Comparison of ENCODE assay signal across 10 mouse cellular contexts in the genomic region with DNA sequence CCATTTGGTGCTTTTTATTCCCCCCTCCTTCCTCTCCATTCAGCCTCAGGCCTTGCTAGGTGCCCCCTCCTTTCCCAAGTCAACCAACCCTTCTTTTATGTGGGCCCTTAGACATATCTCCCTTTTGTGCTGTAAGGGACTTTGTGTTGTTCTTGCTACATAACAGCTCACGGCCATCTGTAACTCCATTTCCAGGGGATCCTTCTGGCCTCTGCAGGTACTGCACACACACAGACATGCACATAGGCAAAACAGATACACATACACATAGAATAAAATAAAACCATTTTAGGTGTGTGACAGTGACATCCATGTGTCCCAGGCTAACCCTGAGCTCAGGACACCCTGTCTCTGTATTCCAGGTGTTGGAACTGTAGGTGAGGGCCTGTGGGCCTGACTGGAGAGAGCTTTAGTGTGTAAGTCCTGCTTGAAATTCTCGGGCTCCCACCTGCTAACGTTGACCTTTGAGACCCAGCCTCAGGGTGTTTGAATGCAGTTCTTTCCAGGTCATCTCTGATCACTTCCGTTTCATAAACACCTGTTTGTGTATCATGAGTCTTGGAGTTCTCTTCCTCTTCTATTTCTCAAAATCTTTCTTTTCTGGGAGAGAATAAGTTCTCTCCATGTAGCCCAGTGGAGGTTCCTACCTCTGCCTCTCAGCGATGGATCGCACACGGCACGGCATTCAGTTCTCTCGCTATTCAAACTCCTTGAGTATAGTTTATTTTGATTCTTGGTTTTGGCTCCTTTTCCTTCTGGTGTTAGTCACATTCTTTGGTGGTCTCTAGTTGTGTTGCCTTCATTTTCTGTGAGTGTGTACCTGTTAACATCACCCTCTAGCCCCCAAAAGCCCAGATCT. TPM values are rescaled to one million over a fixed set of nuclear protein-coding genes. Genes with fewer than 3 reads are reported as not detected.
A peak's percentile ranks its signal among the peaks of the same experiment; 100 is the strongest.
DNase-seq lines count a peak whose midpoint lies in the region; ATAC-seq and TF ChIP-seq lines count a peak whose summit lies in the region.
"Had no signal": no experiment of that assay in that cellular context is flagged by ENCODE, and none has a peak within 500 bp of the region (broad histone marks: within the 10 kb centered on the region; RNA-seq: fewer than 3 reads in every experiment).

No protein-coding gene starts in this region.

- no peak for ATAC-seq in heart, postnatal 0 days (ENCODE audit: insufficient read depth, low read depth)
- no peak for ATAC-seq in activated CD4-positive, CD25-positive, alpha-beta regulatory T cell, adult 4 months

- no peak overlapping the region for H3K9ac ChIP-seq in heart, postnatal 0 days (replicated peaks; ENCODE audit: low read depth, low read length)

- H3K79me3 ChIP-seq in C2C12 (ENCODE audit: low read depth) = peaks cover 41% of the 10 kb centered on the region

- 93% methylated on average over 9 of the region's 9 CpGs for WGBS in heart, postnatal 0 days
- WGBS in limb, embryonic 10.5 days = 94% methylated on average over 9 of the region's 9 CpGs

- H3K4me2 ChIP-seq in heart, postnatal 0 days (ENCODE audit: low read depth, low read length) = peak overlapping the region; percentile 85

- H3K27me3 ChIP-seq in heart, postnatal 0 days (ENCODE audit: control insufficient read depth, insufficient read depth, low read length) = no peaks in the 10 kb centered on the region
- no peaks in the 10 kb centered on the region for H3K27me3 ChIP-seq in C2C12 (ENCODE audit: control insufficient read depth, insufficient read depth, insufficient read length)
- no peaks in the 10 kb centered on the region for H3K27me3 ChIP-seq in limb, embryonic 10.5 days (ENCODE audit: low read depth, poor library complexity, severe bottlenecking)

- peaks cover 62% of the 10 kb centered on the region for H3K79me2 ChIP-seq in C2C12 (ENCODE audit: control insufficient read depth, insufficient read depth)

- no peak for DNase-seq in heart, postnatal 0 days (ENCODE audit: low spot score)
- no peak for DNase-seq in heart, adult 11 months
- DNase-seq in ZHBTc4 (ENCODE audit: low read depth, low spot score) = peak; percentile 54
- DNase-seq in limb, embryonic 10.5 days (ENCODE audit: low spot score) = no peak
- no peak for DNase-seq in left cerebral cortex, adult 2 months (ENCODE audit: extremely low spot score in 1 of 2, low spot score in 2 of 2)
- no peak for DNase-seq in cerebellum, postnatal 14 days
- DNase-seq: cerebellum, postnatal 25 days had no signal

- peaks cover 35% of the 10 kb centered on the region for H3K36me3 ChIP-seq in heart, postnatal 0 days (replicated peaks; ENCODE audit: control insufficient read depth, insufficient read depth, low read length)
- H3K36me3 ChIP-seq in C2C12 (ENCODE audit: control insufficient read depth, insufficient read depth) = peaks cover 57% of the 10 kb centered on the region
- H3K36me3 ChIP-seq in limb, embryonic 10.5 days = peaks cover 62% of the 10 kb centered on the region

- intact Hi-C loops in left cerebral cortex, adult 2 months (cut with DNase I) = no loop called here

- no peak overlapping the region; the same call in 1 of the 2 replicates for H3K4me3 ChIP-seq in heart, postnatal 0 days (ENCODE audit: low read depth, low read length)
- H3K4me3 ChIP-seq in C2C12 (ENCODE audit: insufficient read depth, poor library complexity, severe bottlenecking) = no peak overlapping the region
- peak overlapping the region; percentile 87 for H3K4me3 ChIP-seq in limb, embryonic 10.5 days
- H3K4me3 ChIP-seq in left cerebral cortex, adult 2 months = no peak overlapping the region

- H3K9me3 ChIP-seq in heart, postnatal 0 days (replicated peaks; ENCODE audit: control insufficient read depth, low read length) = no peaks in the 10 kb centered on the region
- no peaks in the 10 kb centered on the region for H3K9me3 ChIP-seq in limb, embryonic 10.5 days (replicated peaks)

- no peak for TF ChIP-seq CTCF in heart, postnatal 0 days (IDR thresholded peaks at IDR 0.05; ENCODE audit: low read depth)
- TF ChIP-seq CTCF in C2C12 (IDR thresholded peaks at IDR 0.05; ENCODE audit: control insufficient read depth, insufficient read depth, insufficient read length) = no peak
- no peak; the same call in 1 of the 2 replicates for TF ChIP-seq CTCF in left cerebral cortex, adult 2 months (IDR thresholded peaks at IDR 0.05)

- H3K4me1 ChIP-seq in heart, postnatal 0 days (ENCODE audit: control insufficient read depth, insufficient read depth) = peaks cover 6% of the 10 kb centered on the region
- H3K4me1 ChIP-seq in limb, embryonic 10.5 days = peaks cover 20% of the 10 kb centered on the region

- no peak for TF ChIP-seq EP300 in heart, postnatal 0 days (IDR thresholded peaks at IDR 0.05; ENCODE audit: low read depth)

- H3K27ac ChIP-seq in heart, postnatal 0 days (ENCODE audit: low read depth) = no peak overlapping the region
- no peak overlapping the region for H3K27ac ChIP-seq in limb, embryonic 10.5 days
- H3K27ac ChIP-seq in left cerebral cortex, adult 2 months = no peak overlapping the region

- H3ac ChIP-seq in C2C12 (ENCODE audit: control insufficient read depth, insufficient read length, low read depth) = peak overlapping the region; percentile 12

TF ChIP-seq in C2C12, 6 proteins besides CTCF, POLR2A, EP300 and RAD21:
- no peak for TF ChIP-seq MYOG (IDR thresholded peaks at IDR 0.05; ENCODE audit: control insufficient read depth, extremely low read depth, insufficient read length)
- TF ChIP-seq FOSL1 (IDR thresholded peaks at IDR 0.05; ENCODE audit: insufficient read depth, low read length, poor library complexity, severe bottlenecking) = no peak
- no peak for TF ChIP-seq MYOD1 (IDR thresholded peaks at IDR 0.05; ENCODE audit: control insufficient read depth, insufficient read length, low read depth)
- TF ChIP-seq USF1 (IDR thresholded peaks at IDR 0.05; ENCODE audit: low read depth) = no peak
- TF ChIP-seq CEBPB (IDR thresholded peaks at IDR 0.05; ENCODE audit: low read depth) = no peak
- no peak for TF ChIP-seq MAX (IDR thresholded peaks at IDR 0.05)

RNA-seq across cellular contexts. Expression of gene Cenpa, which starts 2.3 kb away (rescaled TPM):
- total RNA-seq in heart, postnatal 0 days (2014; rRNA removed; ENCODE audit: low replicate concordance) = 87.9 and 158 TPM in 2 replicates
- polyA plus RNA-seq in heart, postnatal 0 days (2015; fragmentation: Nextera tagmentation; extraction: Ambion mirVana) = 128 and 158 TPM in 2 replicates
- 185 TPM for polyA plus RNA-seq in C2C12 (2012; fragmentation: generic; extraction: Trizol)
- 508 and 523 TPM in 2 replicates for polyA plus RNA-seq in limb, embryonic 10.5 days (2016; fragmentation: Nextera tagmentation; extraction: Ambion mirVana)
- 100 to 1,000 TPM in 1 of 2 experiments, 10 to 100 TPM in 1; 79.2 to 115 TPM for polyA plus RNA-seq in activated CD4-positive, CD25-positive, alpha-beta regulatory T cell, adult 4 months (2017; shearing (Covaris generic))
- total RNA-seq in left cerebral cortex, adult 2 months (2021) = 1 to 10 TPM; 5.5 to 6.2 TPM

RNA-seq across cellular contexts. Expression of gene Slc35f6, which starts 21.1 kb away (rescaled TPM):
- total RNA-seq in heart, postnatal 0 days (2014; rRNA removed; ENCODE audit: low replicate concordance) = 61.3 and 86.8 TPM in 2 replicates
- 30.5 and 31.7 TPM in 2 replicates for polyA plus RNA-seq in heart, postnatal 0 days (2015; fragmentation: Nextera tagmentation; extraction: Ambion mirVana)
- polyA plus RNA-seq in C2C12 (2012; fragmentation: generic; extraction: Trizol) = 24.9 TPM
- polyA plus RNA-seq in limb, embryonic 10.5 days (2016; fragmentation: Nextera tagmentation; extraction: Ambion mirVana) = 20.9 and 22.3 TPM in 2 replicates
- polyA plus RNA-seq in activated CD4-positive, CD25-positive, alpha-beta regulatory T cell, adult 4 months (2017; shearing (Covaris generic)) = 10 to 100 TPM in 1 of 2 experiments, 1 to 10 TPM in 1; 8.7 to 15.7 TPM
- 10 to 100 TPM; 42.2 to 45.6 TPM for total RNA-seq in left cerebral cortex, adult 2 months (2021)

RNA-seq across cellular contexts. Expression of gene Dpysl5, which starts 42.5 kb away (rescaled TPM):
- 3.7 and 4.7 TPM in 2 replicates for total RNA-seq in heart, postnatal 0 days (2014; rRNA removed; ENCODE audit: low replicate concordance)
- polyA plus RNA-seq in heart, postnatal 0 days (2015; fragmentation: Nextera tagmentation; extraction: Ambion mirVana) = 0.71 and 0.83 TPM in 2 replicates
- 0.01 TPM for polyA plus RNA-seq in C2C12 (2012; fragmentation: generic; extraction: Trizol)
- 4.3 and 4.9 TPM in 2 replicates for polyA plus RNA-seq in limb, embryonic 10.5 days (2016; fragmentation: Nextera tagmentation; extraction: Ambion mirVana)
- polyA plus RNA-seq in activated CD4-positive, CD25-positive, alpha-beta regulatory T cell, adult 4 months (2017; shearing (Covaris generic)) = not detected
- total RNA-seq in left cerebral cortex, adult 2 months (2021) = 10 to 100 TPM; 21.2 to 27.3 TPM
- total RNA-seq: hematopoietic stem cell, adult 5-6 weeks had no signal
